Mouse (Mus musculus) liver, adult 10 weeks (tissue): ENCODE results near the gene Lcn3. TPM values are rescaled to one million over a fixed set of nuclear protein-coding genes. Genes with fewer than 3 reads are reported as not detected.

Source experiments
- polyA plus RNA-seq: library from polyadenylated mRNA; stranded (reverse); fragments of 350-450 nt; fragmentation: Illumina TruSeq; extraction: RNeasy Lipid Tissue Mini Kit (QIAGEN cat#74804); gene quantifications from one replicate; pipeline ENCODE4 v1.2.3, GENCODE M21; 2014; ENCODE audit warnings: low read depth, low replicate concordance

Gene Lcn3
- not detected for polyA plus RNA-seq

DNA sequence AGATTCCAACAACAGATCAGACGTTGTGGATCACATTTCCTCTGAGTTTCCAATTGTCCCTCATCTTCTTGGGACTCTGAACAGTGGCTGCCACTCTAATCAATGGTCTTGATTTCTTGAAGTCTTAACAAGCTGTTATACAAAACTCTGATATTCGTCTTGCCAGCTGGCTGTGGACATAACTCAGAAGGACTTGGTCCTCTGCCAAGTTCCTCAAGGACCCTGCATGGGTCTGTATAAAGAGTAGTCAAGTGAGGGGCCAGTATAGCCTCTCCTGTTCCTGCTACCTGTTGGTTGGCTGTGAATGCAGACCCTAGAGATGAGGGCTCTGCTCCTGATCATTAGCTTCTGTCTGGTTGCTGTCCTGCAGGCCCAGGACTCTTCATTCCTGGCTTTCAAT lies at the start of gene Lcn3:
Gene Lcn3, plus strand, starts transcription at position 301 of the 400 bp plus-strand sequence.

DNA sequence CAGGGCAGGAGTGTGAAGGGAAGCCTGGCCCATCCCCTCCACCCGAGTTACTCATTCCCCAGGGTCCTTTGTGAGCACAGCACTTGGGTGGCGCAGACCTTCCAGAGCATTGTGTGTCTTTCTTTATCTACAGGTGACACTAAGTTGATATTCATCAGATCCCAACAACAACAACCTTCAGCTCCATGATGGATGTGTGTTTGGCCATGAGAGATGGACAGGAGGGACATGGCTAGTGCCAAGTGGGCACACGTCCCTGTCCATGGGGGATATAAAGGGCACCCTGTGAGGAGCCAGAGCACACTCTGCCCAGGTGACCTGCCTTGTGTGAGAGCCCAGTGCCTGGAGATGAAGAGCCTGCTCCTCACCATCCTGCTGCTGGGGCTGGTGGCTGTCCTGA lies 28.7 kb upstream of the Lcn3 start, which contains the start of gene Obp2b:
Gene Obp2b, plus strand, starts transcription at position 301 of the 400 bp plus-strand sequence.

DNA sequence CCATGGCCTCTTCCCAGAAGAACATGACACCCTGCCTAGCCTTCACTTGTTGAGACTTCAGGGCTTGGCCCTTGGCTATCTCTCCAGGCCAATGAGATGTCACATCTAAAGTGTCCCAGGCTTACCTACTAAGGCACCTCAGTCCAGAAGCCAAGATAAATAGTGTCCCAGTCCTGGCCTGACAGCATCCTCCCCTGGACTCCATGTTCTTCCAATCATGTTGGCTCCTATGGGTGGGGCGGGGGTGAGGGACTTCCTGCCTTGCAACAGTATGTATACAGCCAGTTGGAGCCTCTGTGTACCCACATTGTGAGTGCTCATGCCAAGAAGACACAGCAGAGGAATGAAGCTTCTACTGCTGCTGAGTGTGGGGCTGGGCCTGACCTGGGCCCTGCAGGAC lies 11.3 kb downstream of the Lcn3 start, which contains the start of gene Lcn11:
Gene Lcn11, plus strand, starts transcription at position 301 of the 400 bp plus-strand sequence.

DNA sequence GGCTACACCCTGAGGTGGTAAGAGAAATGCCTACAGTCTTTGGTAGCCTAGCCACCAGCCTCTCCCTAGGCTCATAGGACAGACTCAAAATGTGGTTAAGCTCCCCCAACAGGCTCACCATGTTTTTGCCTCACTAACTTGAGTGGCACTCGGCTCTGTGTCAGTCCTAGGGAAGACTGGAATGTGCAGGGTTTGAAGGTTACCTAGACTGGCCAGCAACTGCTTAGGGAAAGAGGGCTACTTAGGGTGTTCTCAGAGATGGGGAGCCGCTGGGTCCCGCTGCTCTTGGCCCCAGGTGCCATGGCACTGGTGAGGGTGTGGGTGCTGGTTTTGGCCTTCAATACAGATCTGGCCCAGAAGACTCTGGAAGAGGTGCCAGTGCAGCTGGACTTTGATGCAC lies 16.6 kb downstream of the Lcn3 start, which contains the start of gene Gm13539:
Gene Gm13539, plus strand, starts transcription at position 301 of the 400 bp plus-strand sequence.

DNA sequence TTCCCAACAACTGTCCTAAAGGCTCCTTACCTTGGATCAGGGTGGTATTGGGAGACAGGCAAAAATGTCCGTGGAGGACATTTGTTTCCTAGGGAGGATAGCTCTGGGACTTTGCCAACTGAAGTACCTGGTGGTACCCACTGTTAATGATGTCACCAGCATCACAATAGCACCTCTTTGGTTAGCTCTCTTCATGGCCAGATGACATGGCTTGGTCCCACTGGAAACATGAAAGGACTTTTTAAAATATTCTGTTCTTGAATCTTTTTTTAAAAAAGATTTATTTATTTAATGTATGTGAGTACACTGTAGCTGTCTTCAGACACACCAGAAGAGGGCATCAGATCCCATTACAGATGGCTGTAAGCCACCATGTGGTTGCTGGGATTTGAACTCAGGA lies 50.4 kb downstream of the Lcn3 start, which contains the start of gene Glt6d1:
Gene Glt6d1, minus strand, starts transcription at position 101 of the 400 bp plus-strand sequence.

Other genes with a start within 250 kb of the Lcn3 start
- 0.93 TPM for gene Traf2, start 218.6 kb upstream of the Lcn3 start, polyA plus RNA-seq
- gene Edf1, start 207.7 kb upstream of the Lcn3 start, polyA plus RNA-seq, result 9.1 TPM
- gene Mamdc4, start 190.7 kb upstream of the Lcn3 start, polyA plus RNA-seq, result not detected
- 3.5 TPM for gene Phpt1, start 190.3 kb upstream of the Lcn3 start, polyA plus RNA-seq
- gene Ajm1, start 183.8 kb upstream of the Lcn3 start, polyA plus RNA-seq, result not detected
- gene Rabl6, start 157.0 kb upstream of the Lcn3 start, polyA plus RNA-seq, result 7.1 TPM
- not detected for gene Ccdc183, start 147.9 kb upstream of the Lcn3 start, polyA plus RNA-seq
- 7.4 TPM for gene Tmem141, start 143.6 kb upstream of the Lcn3 start, polyA plus RNA-seq
- gene Fcna, start 137.5 kb upstream of the Lcn3 start, polyA plus RNA-seq, result 34.9 TPM
- not detected for gene Lcn8, start 112.4 kb upstream of the Lcn3 start, polyA plus RNA-seq
- not detected for gene Lcn5, start 107.6 kb upstream of the Lcn3 start, polyA plus RNA-seq
- not detected for gene Lcn6, start 88.8 kb upstream of the Lcn3 start, polyA plus RNA-seq
- not detected for gene Lcn10, start 82.8 kb upstream of the Lcn3 start, polyA plus RNA-seq
- gene Obp2a, start 65.5 kb upstream of the Lcn3 start, polyA plus RNA-seq, result not detected
- 0.72 TPM for gene Bmyc, start 58.8 kb upstream of the Lcn3 start, polyA plus RNA-seq
- not detected for gene Obp2b, start 28.6 kb upstream of the Lcn3 start, polyA plus RNA-seq
- not detected for gene Lcn11, start 11.4 kb downstream of the Lcn3 start, polyA plus RNA-seq
- gene Gm13539, start 16.7 kb downstream of the Lcn3 start, polyA plus RNA-seq, result not detected
- gene Glt6d1, start 50.3 kb downstream of the Lcn3 start, polyA plus RNA-seq, result not detected
- gene Lcn9, start 57.6 kb downstream of the Lcn3 start, polyA plus RNA-seq, result not detected
- not detected for gene Sohlh1, start 81.7 kb downstream of the Lcn3 start, polyA plus RNA-seq
- gene Kcnt1, start 98.2 kb downstream of the Lcn3 start, polyA plus RNA-seq, result not detected
- 8.3 TPM for gene Camsap1, start 217.7 kb downstream of the Lcn3 start, polyA plus RNA-seq